Mouse (Mus musculus) adrenal gland, postnatal 36 days (tissue): ENCODE measurements at regions not wholly inside any gene's neighbourhood (a gene's known extent, or its start where the extent isn't known, plus 50 kb on each side); places are given as distances from the start of the nearest gene placed in this dataset.

ENCODE experiments used
- DNase-seq, 2 experiments: peaks; one replicate each; pipeline ENCODE4 v3.0.0; 2021; ENCODE audit warnings: mixed read lengths in 1 of 2

- no peak for DNase-seq
These were observed 69.9 kb upstream of the Tmco5 start for GRCm38 (mm10) chr2:116808554-116808953.

- DNase-seq: no peak
These were observed 68.4 kb upstream of the Tmco5 start for GRCm38 (mm10) chr2:116810116-116810515.

DNA sequence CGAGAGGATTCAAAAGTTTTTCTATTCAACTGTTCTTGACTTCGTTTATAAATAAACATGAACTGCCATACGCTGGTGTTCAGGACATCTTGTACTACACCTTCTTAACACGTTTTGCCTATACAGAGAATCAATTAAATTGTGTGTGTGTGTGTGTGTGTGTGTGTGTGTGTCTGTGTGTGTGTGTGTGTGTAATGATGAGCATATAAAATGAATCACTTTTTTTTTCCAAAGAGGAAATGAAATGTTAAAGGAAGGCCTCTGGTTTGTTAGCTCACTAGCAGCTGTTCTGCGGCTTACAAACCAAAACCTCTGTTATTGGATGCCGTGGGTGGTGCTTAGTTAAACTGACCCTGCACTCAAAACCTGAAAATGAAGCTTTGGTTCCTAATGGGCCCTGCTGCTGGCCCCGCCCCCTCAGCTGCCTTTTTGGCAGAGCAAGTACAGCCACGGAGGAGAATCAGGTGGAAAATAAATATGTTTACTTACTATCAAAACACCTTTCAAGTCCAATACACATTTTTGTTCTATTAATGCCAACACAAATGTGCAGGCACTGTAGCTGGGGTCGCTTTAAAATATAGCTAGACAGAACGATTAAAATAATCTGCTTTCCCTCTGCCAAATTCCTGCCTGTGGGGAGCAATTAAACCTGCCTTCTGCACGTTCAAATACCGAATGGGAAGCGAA lies 65.5 kb upstream of the Tmco5 start:
- no peak for DNase-seq

DNA sequence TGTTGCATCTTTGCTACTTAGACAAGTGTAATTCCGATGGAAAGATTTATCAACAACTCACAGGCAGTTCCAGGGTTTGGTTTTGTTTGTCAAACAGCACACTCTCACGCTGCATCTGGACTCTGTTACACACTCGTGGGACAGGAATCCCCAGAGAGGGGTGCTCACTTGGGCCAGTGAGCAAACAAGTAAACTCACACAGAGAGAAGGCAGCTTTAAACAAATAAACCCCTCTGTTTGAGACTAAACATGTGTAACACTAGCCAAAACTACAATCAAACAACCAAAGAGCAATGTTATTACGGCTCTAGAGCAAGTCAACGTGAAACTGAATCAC lies 65.0 kb upstream of the Tmco5 start:
- no peak for DNase-seq

DNA sequence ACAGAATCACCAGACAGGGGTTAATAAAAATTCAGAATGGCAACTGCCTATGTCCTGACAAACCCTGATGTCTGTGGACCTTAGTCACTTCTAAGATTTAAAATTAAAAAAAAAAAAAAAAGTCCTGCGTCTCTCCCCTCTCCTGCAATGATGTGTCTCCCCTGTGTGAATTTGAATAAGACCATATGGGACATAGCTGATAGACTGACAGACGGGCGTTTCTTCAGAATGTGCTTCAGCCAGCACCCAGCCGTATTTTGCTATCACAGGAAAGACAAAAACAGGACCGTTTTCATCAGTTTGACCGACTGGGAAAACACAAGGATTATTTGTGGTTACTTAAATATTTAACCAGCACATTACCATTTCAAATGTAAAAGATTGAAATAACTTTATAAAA lies 61.4 kb upstream of the Tmco5 start:
- DNase-seq: no peak

DNA sequence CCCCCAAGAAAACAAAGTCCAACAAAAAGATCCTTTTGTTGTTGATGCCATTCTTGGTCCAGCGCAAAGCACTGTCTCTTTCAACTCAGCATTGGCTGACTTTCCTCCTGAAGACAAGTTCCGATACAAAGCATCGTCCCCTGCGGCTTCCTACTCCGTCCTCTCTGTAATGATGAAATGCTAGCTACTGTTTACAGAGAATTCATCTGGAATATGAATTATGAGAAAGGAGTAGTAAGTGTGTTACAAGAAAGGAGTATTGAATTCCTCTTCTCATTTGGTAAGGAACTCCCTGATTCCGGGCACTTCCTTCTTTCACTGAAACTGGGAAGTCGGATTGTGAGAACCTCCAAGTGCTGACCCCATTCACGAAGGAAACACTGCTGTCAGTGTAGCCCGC lies 60.9 kb upstream of the Tmco5 start:
- no peak for DNase-seq

GRCm38 (mm10) chr2:116818550-116818949 lies 59.9 kb upstream of the Tmco5 start:
- DNase-seq: no peak

DNA sequence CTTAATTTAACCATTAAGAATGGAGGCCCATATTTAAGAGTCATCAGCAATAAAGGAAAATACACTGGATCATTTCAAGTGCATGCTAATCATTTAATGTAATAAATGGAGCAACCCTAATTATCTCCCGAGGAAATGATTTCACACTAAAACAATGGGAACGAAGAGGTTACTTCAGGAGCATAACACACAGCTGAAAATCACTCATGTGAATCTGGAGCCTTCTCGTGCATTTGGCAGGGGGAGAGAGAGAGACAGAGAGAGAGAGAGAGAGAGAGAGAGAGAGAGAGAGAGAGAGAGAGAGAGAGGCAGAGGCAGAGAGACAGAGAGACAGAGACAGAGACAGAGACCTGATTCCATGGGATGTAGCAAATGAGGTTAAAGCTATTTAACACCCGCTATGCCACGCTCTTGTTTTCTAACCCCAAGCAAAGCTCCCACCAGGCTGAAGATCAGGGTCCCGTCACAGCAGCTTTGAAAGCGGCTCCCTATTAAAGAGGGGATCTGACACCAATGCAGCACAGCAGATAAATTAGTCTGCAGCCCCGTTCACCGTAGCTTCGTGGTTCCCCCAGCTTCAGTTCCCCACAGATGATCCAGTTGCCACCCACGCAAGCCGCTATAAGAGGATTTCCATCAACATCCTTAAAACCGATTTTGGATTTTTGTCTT lies 59.3 kb upstream of the Tmco5 start:
- no peak for DNase-seq

DNA sequence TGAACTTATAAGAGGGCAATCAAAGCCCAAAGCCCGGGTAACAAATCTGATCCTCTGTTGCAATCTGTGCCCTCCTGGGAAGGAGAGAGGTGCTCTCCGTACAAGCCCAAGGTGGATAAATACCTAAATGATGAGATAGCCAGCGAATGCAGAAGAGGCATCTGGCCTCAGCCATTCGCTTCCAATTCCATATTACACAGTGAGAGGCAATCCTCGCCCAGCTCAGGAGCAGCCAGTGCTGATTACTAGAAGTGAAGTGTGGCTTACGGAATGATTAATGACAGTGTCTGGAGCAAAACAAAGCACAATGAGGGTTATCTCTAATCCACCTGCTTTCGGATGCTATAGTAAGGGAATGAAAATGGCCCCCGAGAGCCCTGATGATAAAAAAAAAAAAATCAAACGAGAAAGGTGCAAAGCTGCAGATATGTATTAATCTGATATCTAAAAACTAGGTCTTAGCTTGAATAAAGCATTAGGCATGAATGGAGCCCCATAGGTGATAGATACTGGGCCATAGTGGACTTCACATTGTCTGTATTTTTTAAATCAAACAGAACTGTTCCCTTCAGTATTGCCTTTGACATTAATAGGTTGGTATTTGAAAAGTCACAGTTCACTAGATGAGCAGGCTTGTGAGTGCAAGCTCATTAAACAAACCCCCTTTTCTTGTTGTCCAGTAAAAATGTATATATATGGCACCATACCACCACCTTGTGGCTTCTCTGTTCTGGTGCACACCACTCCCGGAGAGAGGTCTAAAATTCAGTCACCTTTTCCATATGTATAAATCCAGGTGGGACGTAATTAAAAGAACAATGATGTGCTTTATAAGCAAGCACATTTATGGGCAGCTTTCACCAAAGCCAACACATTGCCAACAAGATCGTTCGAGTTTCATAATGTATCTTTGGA lies 57.4 kb upstream of the Tmco5 start:
- no peak for DNase-seq
